Mouse (Mus musculus): ENCODE results near the gene Cers3. TPM values are rescaled to one million over a fixed set of nuclear protein-coding genes. Genes with fewer than 3 reads are reported as not detected.

Cers3 gene
- polyA plus RNA-seq, 1 experiment from 2014 or later: 1.3 TPM

GRCm38 (mm10) chr7:66871940-66872511, 128.7 kb downstream of the Cers3 start:
- H3K9ac ChIP-seq: no peak overlapping the region
- H3K4me2 ChIP-seq: no peak overlapping the region
- no peaks in the 10 kb centered on the region for H3K27me3 ChIP-seq
- H3K4me1 ChIP-seq: peaks cover 39% of the 10 kb centered on the region
- no peak overlapping the region for H3K4me3 ChIP-seq (replicated peaks)
- H3K27ac ChIP-seq: peak overlapping the region; percentile 9; the same call in 1 of the 2 replicates
- H3K9me3 ChIP-seq (replicated peaks): no peaks in the 10 kb centered on the region
- no peaks in the 10 kb centered on the region for H3K36me3 ChIP-seq
- 53% methylated on average over 14 of the region's 14 CpGs for WGBS
- ATAC-seq (replicated peaks; ENCODE audit: low FRiP score): no peak

DNA sequence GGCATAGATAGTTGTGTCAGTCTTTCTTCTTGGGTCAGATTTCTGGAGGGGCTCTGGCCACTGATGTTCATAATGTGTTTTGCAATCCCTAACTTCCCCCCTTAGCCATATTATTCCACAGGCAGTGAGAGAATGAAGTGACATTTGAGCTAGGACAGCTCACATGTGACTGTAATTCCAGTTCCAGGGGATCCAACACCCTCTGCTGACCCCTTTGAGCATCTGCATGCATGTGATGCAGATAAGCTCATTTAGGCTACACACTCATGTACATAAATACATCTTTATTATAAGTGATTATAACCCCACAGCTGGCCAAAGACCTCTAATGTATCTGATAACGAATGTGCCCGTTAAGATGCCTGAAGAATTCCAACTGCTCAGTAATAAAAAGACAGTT, 129.9 kb downstream of the Cers3 start:
- no peak overlapping the region for H3K27ac ChIP-seq
- 51% methylated on average over 2 of the region's 2 CpGs for WGBS
- H3K9me3 ChIP-seq (replicated peaks): no peaks in the 10 kb centered on the region
- no peak overlapping the region for H3K4me3 ChIP-seq (replicated peaks)
- H3K4me2 ChIP-seq: no peak overlapping the region
- no peak overlapping the region for H3K9ac ChIP-seq
- no peaks in the 10 kb centered on the region for H3K36me3 ChIP-seq
- peaks cover 27% of the 10 kb centered on the region for H3K4me1 ChIP-seq
- H3K27me3 ChIP-seq: no peaks in the 10 kb centered on the region
- ATAC-seq (replicated peaks; ENCODE audit: low FRiP score): no peak

Other genes with a start within 250 kb of the Cers3 start
- gene Asb7, start 53.9 kb upstream of the Cers3 start, polyA plus RNA-seq (2015; fragmentation: Nextera tagmentation; extraction: Ambion mirVana): 16.9 and 17.3 TPM in 2 replicates
- gene Lins1, start 53.6 kb upstream of the Cers3 start, polyA plus RNA-seq (2015; fragmentation: Nextera tagmentation; extraction: Ambion mirVana): 16.9 and 19.5 TPM in 2 replicates
- 4.6 TPM in 2 replicates for gene Adamts17, start 96.2 kb downstream of the Cers3 start, polyA plus RNA-seq (2015; fragmentation: Nextera tagmentation; extraction: Ambion mirVana)